Mouse (Mus musculus) c-Kit-positive CD71-positive TER-119-positive erythroid progenitor cells, embryonic 14.5 days (primary cell): ENCODE measurements around the gene Fanca.
"Not testable (repeated sequence)": the region's sequence is repeated elsewhere in the genome, so short reads cannot be mapped to it uniquely, and the experiment has no call there.

Source experiments
- DNase-seq: peaks from one replicate; pipeline ENCODE4 v3.0.0-alpha.2; 2013; ENCODE audit warnings: low spot score

Gene Fanca

DNA sequence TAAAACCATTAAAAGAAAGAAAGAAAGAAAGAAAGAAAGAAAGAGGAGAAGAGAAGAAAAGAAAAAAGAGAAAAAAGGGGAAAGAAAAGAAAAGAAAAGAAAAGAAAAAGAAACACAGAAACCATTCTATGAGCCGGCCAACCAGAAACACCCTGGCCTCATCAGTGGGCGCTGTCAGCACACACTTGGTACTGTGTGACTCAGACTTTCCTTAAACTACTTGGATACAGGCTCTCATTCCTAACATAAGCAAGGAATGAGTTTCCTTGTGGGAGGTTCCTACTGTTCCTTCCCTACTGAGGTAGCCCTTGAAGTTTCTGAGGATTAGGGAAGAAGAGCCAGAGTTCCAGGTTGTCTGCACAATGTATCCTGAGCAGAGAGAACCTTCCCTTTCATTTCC is 12.9 kb upstream of the Fanca start:
- no peak for DNase-seq

GRCm38 (mm10) chr8:123330701-123331100 is 12.3 kb upstream of the Fanca start:
- no peak for DNase-seq

GRCm38 (mm10) chr8:123329961-123330360 is 11.6 kb upstream of the Fanca start:
- DNase-seq, result no peak

DNA sequence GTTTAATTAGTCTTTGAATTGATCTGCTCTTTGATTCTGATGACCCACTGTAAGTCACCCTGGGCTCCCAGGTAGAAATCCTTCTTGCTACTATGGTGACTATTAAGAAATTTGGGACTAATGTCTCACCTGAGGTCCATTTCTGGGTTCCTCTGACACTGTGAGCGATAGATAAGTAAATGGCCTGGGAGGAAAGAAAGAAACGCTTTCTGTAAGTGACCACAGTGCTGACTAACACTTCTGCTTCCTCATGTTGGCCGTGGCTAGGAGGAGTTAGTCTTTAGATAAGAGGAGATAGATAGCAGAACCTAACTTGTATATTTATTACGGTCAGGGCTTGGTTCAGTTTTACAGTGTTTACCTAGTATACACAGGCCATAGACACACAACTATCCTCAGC is 11.0 kb upstream of the Fanca start:
- DNase-seq, result no peak

- no peak for DNase-seq
These were observed 10.2 kb upstream of the Fanca start for GRCm38 (mm10) chr8:123328552-123328951.

DNA sequence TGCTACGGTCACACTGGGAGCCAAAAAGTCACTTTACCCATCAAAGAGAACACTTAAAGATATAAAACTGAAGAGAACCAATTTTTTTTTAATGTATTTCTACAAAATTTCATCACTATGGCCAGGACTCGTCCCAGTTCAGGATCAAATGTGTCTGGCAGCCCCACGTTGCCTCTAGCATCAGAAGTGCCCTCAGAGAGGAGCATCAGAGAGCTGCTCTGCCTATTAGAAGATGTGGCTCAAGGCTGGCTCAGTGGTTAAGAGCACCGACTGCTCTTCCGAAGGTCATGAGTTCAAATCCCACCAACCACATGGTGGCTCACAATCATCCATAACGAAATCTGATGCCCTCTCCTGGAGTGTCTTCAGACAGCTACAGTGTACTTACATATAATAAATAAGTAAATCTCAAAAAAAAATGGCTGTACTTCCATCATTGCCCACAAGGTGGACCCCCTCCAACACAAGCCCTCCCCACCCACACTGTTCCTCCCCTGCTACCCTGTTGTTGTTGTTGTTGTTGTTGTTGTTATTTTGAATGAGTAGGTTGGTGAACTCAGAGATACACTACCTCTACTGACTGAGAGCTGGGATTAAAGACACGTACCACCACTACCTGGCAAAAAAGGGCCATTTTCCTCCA is 1.3 kb upstream of the Fanca start:
- peak; percentile 69 for DNase-seq

- no peak for DNase-seq
These were observed 452 bp downstream of the Fanca start for GRCm38 (mm10) chr8:123317781-123318466.

DNA sequence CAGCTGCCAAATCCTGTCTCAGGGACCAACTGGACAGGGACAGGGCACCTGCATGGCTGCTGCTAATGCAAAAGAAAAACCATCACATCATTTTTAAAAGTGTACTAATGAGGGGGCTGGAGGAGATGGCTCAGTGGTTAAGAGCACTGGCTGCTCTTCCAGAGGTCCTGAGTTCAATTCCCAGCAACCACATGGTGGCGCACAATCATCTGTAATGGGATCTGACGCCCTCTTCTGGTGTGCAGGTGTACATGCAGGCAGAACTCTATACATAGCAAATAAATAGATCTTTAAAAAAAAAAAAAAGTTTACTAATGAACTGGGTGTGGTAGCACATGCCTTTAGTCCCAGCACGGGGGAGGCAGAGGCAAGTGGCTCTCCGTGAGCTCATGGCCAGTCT is 9.6 kb downstream of the Fanca start:
- no peak for DNase-seq

DNA sequence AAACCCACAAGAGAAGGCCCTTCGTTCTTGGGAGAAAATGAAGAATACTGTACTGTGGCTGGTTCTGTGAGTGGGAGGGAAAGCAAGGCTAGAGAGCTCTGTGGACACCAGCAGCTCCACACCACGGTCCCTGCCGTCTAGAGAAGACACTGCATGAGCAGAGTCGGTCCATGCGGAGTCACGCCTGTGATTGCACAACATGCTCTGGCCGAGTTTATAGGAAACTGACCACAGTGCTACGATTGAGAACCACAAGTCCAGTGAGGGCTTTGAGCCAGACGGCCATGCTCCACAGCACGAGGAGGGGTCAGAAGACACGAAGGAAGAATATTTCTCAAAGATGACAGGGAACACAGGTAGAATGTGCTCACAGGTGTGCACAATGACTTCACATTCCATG is 20.1 kb downstream of the Fanca start:
- no peak for DNase-seq

DNA sequence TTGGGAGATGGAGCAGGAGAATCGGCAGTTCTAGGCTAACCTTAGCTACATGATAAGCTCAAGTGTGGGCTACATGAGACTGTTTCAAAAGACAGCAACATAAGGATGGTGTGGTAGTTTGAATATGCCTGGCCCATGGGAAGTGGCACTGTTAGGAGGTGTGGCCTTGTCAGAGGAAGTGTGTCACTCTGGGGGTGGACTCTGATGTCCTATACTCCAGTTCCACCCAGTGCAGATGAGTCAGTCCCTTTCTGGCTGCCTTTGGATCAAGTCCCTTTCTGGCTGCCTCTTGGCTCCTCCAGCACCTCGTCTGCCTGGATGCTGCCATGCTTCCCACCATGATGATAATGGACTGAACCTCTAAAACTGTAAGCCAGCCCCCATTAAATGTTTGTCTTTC is 25.6 kb downstream of the Fanca start:
- no peak for DNase-seq

DNA sequence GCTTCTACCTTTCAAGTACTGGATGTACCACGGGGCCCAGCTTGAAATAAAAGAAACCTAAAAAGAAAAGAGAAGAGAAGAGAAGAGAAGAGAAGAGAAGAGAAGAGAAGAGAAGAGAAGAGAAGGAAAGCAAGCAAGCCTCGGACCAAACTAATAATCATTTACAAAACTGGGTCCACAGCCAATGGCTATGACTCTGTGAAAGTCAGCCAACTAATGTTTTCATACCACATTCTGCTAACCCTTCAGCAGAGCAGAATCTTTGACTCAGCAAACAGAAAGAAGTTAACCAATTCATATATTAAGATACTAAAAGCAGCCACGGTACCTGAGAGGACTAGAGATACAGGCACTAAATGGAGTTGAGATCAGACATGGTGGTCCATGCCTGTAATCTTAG is 26.1 kb downstream of the Fanca start:
- no peak for DNase-seq

DNA sequence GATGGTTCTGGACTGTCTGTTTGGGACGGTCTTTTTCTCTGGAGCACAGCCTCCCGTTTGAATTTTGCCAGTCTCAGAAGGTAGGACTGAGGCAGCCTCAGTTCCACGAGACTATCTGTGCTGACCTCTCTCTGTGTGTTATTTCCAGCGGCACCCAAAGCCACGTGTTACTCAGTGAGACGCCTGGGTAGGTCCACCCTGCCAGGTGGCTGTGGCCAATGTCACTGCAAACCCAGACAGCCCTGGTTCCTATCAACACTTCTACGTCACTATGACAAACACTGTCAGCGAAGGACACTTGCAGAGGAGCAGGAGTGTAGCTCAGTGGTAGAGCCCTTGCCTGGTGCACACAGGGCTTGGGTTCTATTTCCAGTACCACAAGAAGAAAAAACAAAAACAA is 26.7 kb downstream of the Fanca start:
- no peak for DNase-seq

DNA sequence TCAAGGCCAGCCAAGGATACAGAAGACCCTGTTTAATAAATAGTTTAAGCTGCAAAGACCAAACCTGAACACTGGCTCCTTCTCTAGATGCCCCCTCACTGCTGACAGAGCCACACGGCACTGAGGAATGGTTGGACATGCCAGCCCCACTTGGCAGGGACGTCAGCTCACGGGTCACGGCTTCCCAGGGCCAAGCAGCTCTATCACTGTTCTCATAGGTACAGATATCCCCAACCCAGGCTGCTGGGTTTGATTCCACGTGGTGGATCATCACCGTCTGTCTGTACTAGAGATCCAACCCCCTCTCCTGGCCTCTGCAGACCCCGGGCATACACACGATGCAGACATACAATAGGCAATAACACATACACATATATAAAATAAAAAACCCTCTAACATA is 27.7 kb downstream of the Fanca start:
- DNase-seq, result no peak

- peak; percentile 31 for DNase-seq
These were observed 28.2 kb downstream of the Fanca start for GRCm38 (mm10) chr8:123290166-123290565.

DNA sequence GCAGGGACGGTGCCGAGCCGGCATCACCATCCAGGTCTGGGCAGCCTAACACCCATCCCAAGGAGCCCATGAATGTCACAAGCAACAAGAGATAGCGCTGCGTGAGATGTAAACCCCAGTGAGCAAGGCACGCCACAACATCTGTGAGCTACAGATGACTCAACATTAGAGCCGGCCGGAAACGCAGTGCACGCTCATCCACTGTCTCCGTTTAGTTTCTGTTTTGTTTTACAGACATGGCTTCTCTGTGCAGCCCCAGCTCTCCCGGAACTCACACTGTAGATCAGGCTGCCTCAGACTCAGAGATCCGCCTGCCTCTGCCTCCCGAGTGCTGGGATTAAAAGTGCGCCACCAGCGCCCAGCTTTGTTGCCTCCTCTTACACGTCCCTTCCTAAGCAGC is 31.0 kb downstream of the Fanca start:
- no peak for DNase-seq

- DNase-seq, result no peak
These were observed 33.9 kb downstream of the Fanca start for GRCm38 (mm10) chr8:123284493-123284892.

DNA sequence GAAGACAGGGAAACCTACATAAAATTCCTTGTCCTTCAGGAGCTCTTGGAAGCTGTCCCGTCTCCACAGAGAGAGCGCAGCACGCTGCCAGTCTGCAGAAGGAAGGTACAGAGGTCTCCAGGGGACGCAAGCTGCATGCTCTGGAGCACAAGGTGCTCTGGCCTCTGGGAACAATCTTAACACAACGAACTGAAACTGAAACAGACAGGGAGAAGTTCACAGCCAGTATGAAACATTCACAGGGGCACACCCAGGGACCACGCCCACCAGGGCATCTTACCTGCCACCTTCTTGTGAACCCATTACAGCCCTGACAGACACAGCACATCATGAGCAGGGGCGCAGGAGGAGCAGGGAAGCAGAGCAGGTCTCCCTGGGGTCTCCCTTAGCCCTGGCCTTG is 34.4 kb downstream of the Fanca start:
- DNase-seq, result no peak

DNA sequence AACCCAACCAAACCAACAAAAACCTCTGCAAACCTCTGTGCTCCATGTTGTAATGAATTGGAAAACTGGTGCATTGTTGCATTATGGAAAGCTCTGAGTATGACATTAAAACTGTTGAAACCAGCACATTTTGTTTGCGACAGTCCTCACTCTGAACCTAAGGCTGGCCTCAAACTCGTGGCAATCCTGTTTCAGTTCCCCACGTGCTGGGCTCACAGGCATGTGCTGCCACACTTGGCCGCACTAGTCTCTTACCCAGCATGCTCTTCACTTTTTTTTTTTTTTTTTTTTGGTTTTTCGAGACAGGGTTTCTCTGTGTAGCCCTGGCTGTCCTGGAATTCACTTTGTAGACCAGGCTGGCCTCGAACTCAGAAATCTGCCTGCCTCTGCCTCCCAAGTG is 35.4 kb downstream of the Fanca start:
- DNase-seq, result not testable (repeated sequence)

- no peak for DNase-seq
These were observed 37.9 kb downstream of the Fanca start for GRCm38 (mm10) chr8:123280302-123281094.

GRCm38 (mm10) chr8:123279828-123280227 is 38.5 kb downstream of the Fanca start:
- no peak for DNase-seq

DNA sequence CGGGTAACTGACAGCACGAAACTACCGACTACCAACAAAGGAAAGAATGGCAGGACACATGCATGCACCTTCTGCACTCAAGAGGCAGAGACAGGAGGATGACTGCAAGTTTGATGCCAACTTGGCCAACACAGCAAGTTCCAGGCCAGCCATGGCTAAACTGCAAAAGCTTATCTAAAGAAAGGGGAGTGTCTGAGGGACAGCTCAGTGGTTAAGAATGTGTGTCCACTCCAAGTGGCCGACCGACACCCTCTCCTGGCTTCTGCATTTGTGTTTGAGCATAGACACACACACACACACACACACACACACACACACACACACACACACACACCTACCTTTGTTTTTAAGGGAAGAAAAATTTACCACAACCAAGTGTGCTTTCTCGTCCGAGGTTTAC is 39.9 kb downstream of the Fanca start:
- DNase-seq, result no peak

DNA sequence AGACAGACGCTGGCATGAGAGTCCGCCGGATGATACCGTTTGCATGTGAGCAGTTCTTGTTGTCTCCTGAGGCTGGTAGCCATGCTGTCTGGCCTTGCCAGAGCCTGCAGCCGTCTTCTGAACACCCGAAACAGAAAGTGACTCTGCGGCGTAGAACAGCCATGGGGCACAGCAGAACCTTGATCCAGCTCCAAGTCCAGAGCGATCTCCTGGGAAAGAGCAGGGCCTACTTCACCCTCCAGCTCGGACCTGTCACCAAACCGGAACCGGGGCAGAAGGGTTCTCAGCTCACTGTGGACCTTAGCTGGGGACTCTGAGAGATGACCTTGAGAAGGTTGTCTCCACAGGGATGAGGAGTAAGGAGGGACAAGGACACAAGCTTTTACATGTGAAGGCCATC is 43.3 kb downstream of the Fanca start:
- no peak for DNase-seq

- no peak for DNase-seq
These were observed 43.9 kb downstream of the Fanca start for GRCm38 (mm10) chr8:123274447-123274846.
